Mouse (Mus musculus): ENCODE data around the gene Osbpl3.

DNA sequence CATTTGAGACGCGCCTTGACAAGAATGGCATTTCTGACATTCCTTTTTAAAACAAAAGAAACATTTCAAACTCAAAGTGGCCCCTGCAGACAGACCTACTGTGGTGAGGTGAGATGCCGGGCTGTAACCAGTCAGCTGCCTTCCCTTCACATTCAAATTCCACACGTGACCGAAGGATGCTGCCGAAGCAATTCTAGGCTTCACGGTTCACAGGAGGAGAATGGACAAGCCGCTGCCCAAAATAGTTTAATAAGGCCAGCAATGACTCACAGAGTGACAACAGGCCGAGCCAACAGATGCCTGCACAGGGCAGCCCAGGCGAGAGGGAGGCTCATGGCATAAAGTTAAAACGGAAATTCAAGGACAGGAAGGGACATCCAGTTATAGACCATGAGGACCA, 51.3 kb downstream of the Osbpl3 start:
- no peak for TF ChIP-seq CTCF (IDR thresholded peaks at IDR 0.05; ENCODE audit: insufficient read depth, low read depth, low read length)
- no peak for TF ChIP-seq POLR2A (IDR thresholded peaks at IDR 0.05; ENCODE audit: insufficient read depth, low read depth, low read length)

Measured in olfactory bulb, adult 2 months (tissue).